Mouse (Mus musculus) forebrain, postnatal 0 days (tissue): ENCODE results near the gene Creb5. TPM values are rescaled to one million over a fixed set of nuclear protein-coding genes. Genes with fewer than 3 reads are reported as not detected.

Experiments
- ATAC-seq: fragments of 200-750 bp; cut with Nextera tagmentation; 2 replicates; pipeline ENCODE4 v1.8.0; 2017; ENCODE audit warnings: mild to moderate bottlenecking, moderate library complexity
- DNase-seq: peaks from one replicate; pipeline ENCODE4 v3.0.0-alpha.2; 2015
- H3K27ac ChIP-seq: fragments of 300-500 bp; sonication (generic); 2 replicates; pipeline ENCODE4 v1.5.1; 2014; ENCODE audit warnings: low read depth, mild to moderate bottlenecking, antibody characterized with exemption, low read length, moderate library complexity, mixed read lengths
- H3K27me3 ChIP-seq: fragments of 300-500 bp; sonication (generic); 2 replicates; pipeline ENCODE4 v1.6.1; 2014; ENCODE audit warnings: mild to moderate bottlenecking, low read length, mixed read lengths; ENCODE audit not compliant: insufficient read depth
- H3K36me3 ChIP-seq: fragments of 300-500 bp; sonication (generic); 2 replicates; pipeline ENCODE4 v1.6.1; 2014; ENCODE audit warnings: mild to moderate bottlenecking, moderate library complexity; ENCODE audit not compliant: insufficient read depth
- H3K4me1 ChIP-seq: fragments of 300-500 bp; sonication (generic); 2 replicates; pipeline ENCODE4 v1.6.1; 2014; ENCODE audit warnings: antibody characterized with exemption; ENCODE audit not compliant: insufficient read depth
- H3K4me2 ChIP-seq: fragments of 300-500 bp; sonication (generic); 2 replicates; pipeline ENCODE4 v1.6.1; 2014; ENCODE audit warnings: low read depth, mild to moderate bottlenecking, moderate library complexity
- H3K4me3 ChIP-seq: fragments of 300-500 bp; sonication (generic); 2 replicates; pipeline ENCODE4 v1.5.1; 2014; ENCODE audit warnings: low read depth, low read length, mixed read lengths
- H3K9ac ChIP-seq: fragments of 300-500 bp; sonication (generic); 2 replicates; pipeline ENCODE4 v1.6.1; 2014; ENCODE audit warnings: mild to moderate bottlenecking
- H3K9me3 ChIP-seq: fragments of 300-500 bp; sonication (generic); 2 replicates; pipeline ENCODE4 v1.6.1; 2016; ENCODE audit warnings: low read length
- CTCF ChIP-seq: sonication (generic); IDR thresholded peaks from 2 replicates; pipeline ENCODE4 v1.5.1; 2016; ENCODE audit warnings: antibody characterized with exemption, control low read depth, low read depth
- WGBS: fragments of 180-500 bp; shearing (Covaris S2); extraction: QIAGEN DNeasy Blood & Tissue Kit; methylation state at CpG from one replicate; pipeline ENCODE4 v1.1.7; 2014; 5-methylcytosine and 5-hydroxymethylcytosine counted together
- polyA plus RNA-seq: library from polyadenylated mRNA; unstranded; fragments of >200 nt; fragmentation: Nextera tagmentation; extraction: Ambion mirVana; gene quantifications from 2 replicates; pipeline ENCODE4 v1.2.1, GENCODE M21; 2015
- total RNA-seq: library from RNA; depleted of rRNA; stranded (reverse); fragments of >200 nt; gene quantifications from 2 replicates; pipeline ENCODE4 v1.2.3, GENCODE M21; 2014

The Creb5 gene
- total and polyA plus RNA-seq, 2 experiments from 2014 or later: 2.4 to 3.2 TPM

GRCm38 (mm10) chr6:53706604-53707330 is 419.7 kb downstream of the Creb5 start:
- Histone ChIP-seq H3K27ac (no peak overlapping the region), H3K4me1 (no peaks in the 10 kb centered on the region), H3K4me3 (no peak overlapping the region), H3K36me3 (no peaks in the 10 kb centered on the region), H3K9ac (no peak overlapping the region), H3K9me3 (no peaks in the 10 kb centered on the region), H3K27me3 (no peaks in the 10 kb centered on the region), H3K4me2 (no peak overlapping the region)
- WGBS: 89% methylated on average over 10 of the region's 10 CpGs
- ATAC-seq (no peak), DNase-seq (no peak)
- no peak for TF ChIP-seq CTCF

- ATAC-seq (no peak), DNase-seq (no peak)
- no peak for TF ChIP-seq CTCF
- Histone ChIP-seq H3K4me1 (no peaks in the 10 kb centered on the region), H3K4me3 (no peak overlapping the region), H3K27me3 (no peaks in the 10 kb centered on the region), H3K36me3 (no peaks in the 10 kb centered on the region), H3K4me2 (no peak overlapping the region), H3K9me3 (no peaks in the 10 kb centered on the region), H3K9ac (no peak overlapping the region), H3K27ac (no peak overlapping the region)
- 76% methylated on average over 5 of the region's 5 CpGs for WGBS
Observed at GRCm38 (mm10) chr6:53707795-53708194, 420.7 kb downstream of the Creb5 start.

GRCm38 (mm10) chr6:53709694-53710442 is 422.8 kb downstream of the Creb5 start:
- 61% methylated on average over 14 of the region's 14 CpGs for WGBS
- Histone ChIP-seq H3K36me3 (no peaks in the 10 kb centered on the region), H3K4me3 (no peak overlapping the region), H3K9me3 (no peaks in the 10 kb centered on the region), H3K4me1 (no peaks in the 10 kb centered on the region), H3K27ac (no peak overlapping the region), H3K9ac (no peak overlapping the region), H3K4me2 (no peak overlapping the region), H3K27me3 (no peaks in the 10 kb centered on the region)
- TF ChIP-seq CTCF: no peak
- ATAC-seq (no peak), DNase-seq (no peak)

- WGBS: 90% methylated on average over 5 of the region's 5 CpGs
Observed at GRCm38 (mm10) chr6:53710560-53710959, 423.5 kb downstream of the Creb5 start.

GRCm38 (mm10) chr6:53713152-53713551 is 426.1 kb downstream of the Creb5 start:
- Histone ChIP-seq H3K9me3 (no peaks in the 10 kb centered on the region), H3K4me2 (no peak overlapping the region), H3K27ac (no peak overlapping the region), H3K9ac (no peak overlapping the region), H3K27me3 (no peaks in the 10 kb centered on the region), H3K4me1 (no peaks in the 10 kb centered on the region), H3K4me3 (no peak overlapping the region), H3K36me3 (no peaks in the 10 kb centered on the region)
- no peak for DNase-seq
- no peak for TF ChIP-seq CTCF
- no peak for ATAC-seq
- WGBS: 79% methylated on average over 9 of the region's 9 CpGs

More at GRCm38 (mm10) chr6:53710560-53710959, 423.5 kb downstream of the Creb5 start:
- no peak for DNase-seq
- no peak overlapping the region for H3K9ac ChIP-seq
- TF ChIP-seq CTCF: no peak
- no peak overlapping the region for H3K4me2 ChIP-seq
- H3K27me3 ChIP-seq: no peaks in the 10 kb centered on the region
- no peaks in the 10 kb centered on the region for H3K9me3 ChIP-seq
- H3K4me1 ChIP-seq: no peaks in the 10 kb centered on the region
- H3K4me3 ChIP-seq: no peak overlapping the region
- H3K36me3 ChIP-seq: no peaks in the 10 kb centered on the region
- no peak for ATAC-seq
- no peak overlapping the region for H3K27ac ChIP-seq

- 94% methylated on average over 9 of the region's 9 CpGs for WGBS
- no peak for ATAC-seq
- no peaks in the 10 kb centered on the region for H3K4me1 ChIP-seq
- no peak for TF ChIP-seq CTCF
- no peaks in the 10 kb centered on the region for H3K27me3 ChIP-seq
- H3K36me3 ChIP-seq: no peaks in the 10 kb centered on the region
- no peak overlapping the region for H3K9ac ChIP-seq
- no peak overlapping the region for H3K27ac ChIP-seq
- no peak for DNase-seq
- no peak overlapping the region for H3K4me3 ChIP-seq
- no peaks in the 10 kb centered on the region for H3K9me3 ChIP-seq
- H3K4me2 ChIP-seq: no peak overlapping the region
Observed at GRCm38 (mm10) chr6:53714908-53715321, 427.8 kb downstream of the Creb5 start.

GRCm38 (mm10) chr6:53716013-53716412 is 428.9 kb downstream of the Creb5 start:
- no peaks in the 10 kb centered on the region for H3K9me3 ChIP-seq
- no peaks in the 10 kb centered on the region for H3K27me3 ChIP-seq
- no peaks in the 10 kb centered on the region for H3K4me1 ChIP-seq
- H3K27ac ChIP-seq: no peak overlapping the region
- H3K4me3 ChIP-seq: no peak overlapping the region
- no peak overlapping the region for H3K4me2 ChIP-seq
- no peak for ATAC-seq
- no peak for DNase-seq
- WGBS: 89% methylated on average over 9 of the region's 9 CpGs
- H3K9ac ChIP-seq: no peak overlapping the region
- TF ChIP-seq CTCF: no peak
- H3K36me3 ChIP-seq: no peaks in the 10 kb centered on the region
